Mouse (Mus musculus) cortical plate, adult 2 months (tissue): Measurements from ENCODE around the gene Vasn.

Experiments used
- CTCF ChIP-seq: fragments of 200-500 bp; IDR thresholded peaks from 2 replicates; pipeline ENCODE4 v1.5.1; 2011; ENCODE audit warnings: mild to moderate bottlenecking, control low read depth, low read length; ENCODE audit not compliant: insufficient read depth; ENCODE audit errors: extremely low read depth
- POLR2A ChIP-seq: fragments of 200-500 bp; IDR thresholded peaks from 2 replicates; pipeline ENCODE4 v1.6.1; 2011; ENCODE audit warnings: mild to moderate bottlenecking, low read length, control low read depth; ENCODE audit not compliant: insufficient read depth; ENCODE audit errors: extremely low read depth

- TF ChIP-seq POLR2A = no peak
- TF ChIP-seq CTCF = no peak
Observed at GRCm38 (mm10) chr16:4624074-4624473, 15.7 kb upstream of the Vasn start.
